Mouse (Mus musculus): ENCODE measurements around the gene Tom1l1. TPM values are rescaled to one million over a fixed set of nuclear protein-coding genes. Genes with fewer than 3 reads are reported as not detected.
"Not testable (repeated sequence)": the region's sequence is repeated elsewhere in the genome, so short reads cannot be mapped to it uniquely, and the experiment has no call there.

Gene Tom1l1
- polyA plus RNA-seq, 1 experiment from 2014 or later = 32.5 TPM

GRCm38 (mm10) chr11:90711596-90711995 is 23.4 kb upstream of the Tom1l1 start:
- Histone ChIP-seq H3K9me3 (ENCODE audit: low read length) (no peaks in the 10 kb centered on the region), H3K4me3 (ENCODE audit: low read depth, low read length) (no peak overlapping the region), H3K4me2 (replicated peaks; ENCODE audit: low read depth, low read length) (no peak overlapping the region), H3K27ac (ENCODE audit: low read length) (no peak overlapping the region), H3K27me3 (replicated peaks; ENCODE audit: insufficient read depth, low read length) (no peaks in the 10 kb centered on the region), H3K9ac (replicated peaks; ENCODE audit: low read depth) (no peak overlapping the region), H3K36me3 (ENCODE audit: insufficient read depth, low read length) (no peaks in the 10 kb centered on the region), H3K4me1 (ENCODE audit: insufficient read depth, low read depth, low read length) (no peaks in the 10 kb centered on the region)
- 69% methylated on average over 9 of the region's 9 CpGs for WGBS
- no peak for TF ChIP-seq EP300 (IDR thresholded peaks at IDR 0.05)
- no peak for TF ChIP-seq CTCF (IDR thresholded peaks at IDR 0.05)
- DNase-seq (ENCODE audit: low spot score) = no peak
- no peak for ATAC-seq

- not testable (repeated sequence) for H3K4me1 ChIP-seq (ENCODE audit: insufficient read depth, low read depth, low read length); H3K9me3 ChIP-seq (ENCODE audit: low read length); H3K27ac ChIP-seq (ENCODE audit: low read length); ATAC-seq; H3K27me3 ChIP-seq (replicated peaks; ENCODE audit: insufficient read depth, low read length); H3K9ac ChIP-seq (replicated peaks; ENCODE audit: low read depth); H3K4me3 ChIP-seq (ENCODE audit: low read depth, low read length); H3K36me3 ChIP-seq (ENCODE audit: insufficient read depth, low read length); DNase-seq (ENCODE audit: low spot score); H3K4me2 ChIP-seq (replicated peaks; ENCODE audit: low read depth, low read length)
- WGBS = 86% methylated on average over 1 of the region's 1 CpGs
Measured at GRCm38 (mm10) chr11:90707134-90707533, 19.0 kb upstream of the Tom1l1 start.

- Histone ChIP-seq H3K9ac (replicated peaks; ENCODE audit: low read depth) (no peak overlapping the region), H3K4me3 (ENCODE audit: low read depth, low read length) (no peak overlapping the region), H3K9me3 (ENCODE audit: low read length) (no peaks in the 10 kb centered on the region), H3K27ac (ENCODE audit: low read length) (no peak overlapping the region), H3K4me1 (ENCODE audit: insufficient read depth, low read depth, low read length) (no peaks in the 10 kb centered on the region), H3K36me3 (ENCODE audit: insufficient read depth, low read length) (no peaks in the 10 kb centered on the region), H3K27me3 (replicated peaks; ENCODE audit: insufficient read depth, low read length) (no peaks in the 10 kb centered on the region), H3K4me2 (replicated peaks; ENCODE audit: low read depth, low read length) (no peak overlapping the region; the same call in 1 of the 2 replicates)
- ATAC-seq = peak; percentile 78
- TF ChIP-seq CTCF (IDR thresholded peaks at IDR 0.05) (peak; percentile 94), EP300 (IDR thresholded peaks at IDR 0.05) (no peak)
- WGBS = 18% methylated on average over 10 of the region's 10 CpGs
- peak; percentile 92 for DNase-seq (ENCODE audit: low spot score)
Measured at GRCm38 (mm10) chr11:90697480-90698240, 9.5 kb upstream of the Tom1l1 start.

DNA sequence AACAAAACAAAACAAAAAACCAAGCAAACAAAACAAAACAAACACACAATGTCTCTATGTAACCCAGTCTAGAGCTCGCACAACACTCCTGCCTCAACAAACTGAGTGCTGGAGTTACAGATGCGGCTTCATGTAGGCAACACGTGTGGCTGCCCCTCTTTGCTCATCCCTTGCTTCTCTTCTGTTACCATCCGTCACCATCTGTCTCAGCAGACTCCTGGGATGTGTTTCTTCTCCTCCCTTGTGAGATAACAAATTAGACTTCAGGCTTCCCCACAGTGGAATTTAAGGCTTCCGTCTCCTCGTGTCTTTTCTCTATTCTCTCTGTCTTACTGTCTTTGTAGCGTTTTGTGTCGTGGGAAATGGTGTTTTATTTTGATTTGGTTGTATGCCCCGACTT is 7.6 kb upstream of the Tom1l1 start:
- Histone ChIP-seq H3K36me3 (ENCODE audit: insufficient read depth, low read length) (no peaks in the 10 kb centered on the region), H3K9ac (replicated peaks; ENCODE audit: low read depth) (no peak overlapping the region), H3K27me3 (replicated peaks; ENCODE audit: insufficient read depth, low read length) (no peaks in the 10 kb centered on the region), H3K4me3 (ENCODE audit: low read depth, low read length) (no peak overlapping the region), H3K4me2 (replicated peaks; ENCODE audit: low read depth, low read length) (no peak overlapping the region), H3K27ac (ENCODE audit: low read length) (no peak overlapping the region), H3K9me3 (ENCODE audit: low read length) (no peaks in the 10 kb centered on the region), H3K4me1 (ENCODE audit: insufficient read depth, low read depth, low read length) (no peaks in the 10 kb centered on the region)
- 45% methylated on average over 9 of the region's 9 CpGs for WGBS
- no peak for TF ChIP-seq EP300 (IDR thresholded peaks at IDR 0.05)
- TF ChIP-seq CTCF (IDR thresholded peaks at IDR 0.05) = no peak
- no peak for DNase-seq (ENCODE audit: low spot score)
- ATAC-seq = no peak

GRCm38 (mm10) chr11:90694206-90694605 is 6.0 kb upstream of the Tom1l1 start:
- 56% methylated on average over 4 of the region's 4 CpGs for WGBS
- no peaks in the 10 kb centered on the region for H3K4me1 ChIP-seq (ENCODE audit: insufficient read depth, low read depth, low read length)
- no peak for TF ChIP-seq EP300 (IDR thresholded peaks at IDR 0.05)
- no peak for TF ChIP-seq CTCF (IDR thresholded peaks at IDR 0.05)
- H3K27me3 ChIP-seq (replicated peaks; ENCODE audit: insufficient read depth, low read length) = no peaks in the 10 kb centered on the region
- H3K4me3 ChIP-seq (ENCODE audit: low read depth, low read length) = no peak overlapping the region
- DNase-seq (ENCODE audit: low spot score) = no peak
- H3K9me3 ChIP-seq (ENCODE audit: low read length) = no peaks in the 10 kb centered on the region
- H3K36me3 ChIP-seq (ENCODE audit: insufficient read depth, low read length) = no peaks in the 10 kb centered on the region
- no peak overlapping the region for H3K27ac ChIP-seq (ENCODE audit: low read length)
- no peak overlapping the region for H3K4me2 ChIP-seq (replicated peaks; ENCODE audit: low read depth, low read length)
- no peak for ATAC-seq
- H3K9ac ChIP-seq (replicated peaks; ENCODE audit: low read depth) = no peak overlapping the region

GRCm38 (mm10) chr11:90690361-90690760 is 2.2 kb upstream of the Tom1l1 start:
- no peaks in the 10 kb centered on the region for H3K27me3 ChIP-seq (replicated peaks; ENCODE audit: insufficient read depth, low read length)
- TF ChIP-seq CTCF (IDR thresholded peaks at IDR 0.05) = no peak
- no peak for TF ChIP-seq EP300 (IDR thresholded peaks at IDR 0.05)
- H3K4me2 ChIP-seq (replicated peaks; ENCODE audit: low read depth, low read length) = no peak overlapping the region
- no peak overlapping the region for H3K4me3 ChIP-seq (ENCODE audit: low read depth, low read length)
- H3K9me3 ChIP-seq (ENCODE audit: low read length) = no peaks in the 10 kb centered on the region
- no peak for DNase-seq (ENCODE audit: low spot score)
- no peak overlapping the region for H3K9ac ChIP-seq (replicated peaks; ENCODE audit: low read depth)
- no peak for ATAC-seq
- no peak overlapping the region for H3K27ac ChIP-seq (ENCODE audit: low read length)
- 25% methylated on average over 6 of the region's 6 CpGs for WGBS
- H3K36me3 ChIP-seq (ENCODE audit: insufficient read depth, low read length) = no peaks in the 10 kb centered on the region
- no peaks in the 10 kb centered on the region for H3K4me1 ChIP-seq (ENCODE audit: insufficient read depth, low read depth, low read length)
